Mouse (Mus musculus): ENCODE measurements around the gene Ruvbl1. TPM values are rescaled to one million over a fixed set of nuclear protein-coding genes. Genes with fewer than 3 reads are reported as not detected.

Gene Ruvbl1
- polyA plus RNA-seq (2012; rRNA removed): 64.3 and 73.5 TPM in 2 replicates

DNA sequence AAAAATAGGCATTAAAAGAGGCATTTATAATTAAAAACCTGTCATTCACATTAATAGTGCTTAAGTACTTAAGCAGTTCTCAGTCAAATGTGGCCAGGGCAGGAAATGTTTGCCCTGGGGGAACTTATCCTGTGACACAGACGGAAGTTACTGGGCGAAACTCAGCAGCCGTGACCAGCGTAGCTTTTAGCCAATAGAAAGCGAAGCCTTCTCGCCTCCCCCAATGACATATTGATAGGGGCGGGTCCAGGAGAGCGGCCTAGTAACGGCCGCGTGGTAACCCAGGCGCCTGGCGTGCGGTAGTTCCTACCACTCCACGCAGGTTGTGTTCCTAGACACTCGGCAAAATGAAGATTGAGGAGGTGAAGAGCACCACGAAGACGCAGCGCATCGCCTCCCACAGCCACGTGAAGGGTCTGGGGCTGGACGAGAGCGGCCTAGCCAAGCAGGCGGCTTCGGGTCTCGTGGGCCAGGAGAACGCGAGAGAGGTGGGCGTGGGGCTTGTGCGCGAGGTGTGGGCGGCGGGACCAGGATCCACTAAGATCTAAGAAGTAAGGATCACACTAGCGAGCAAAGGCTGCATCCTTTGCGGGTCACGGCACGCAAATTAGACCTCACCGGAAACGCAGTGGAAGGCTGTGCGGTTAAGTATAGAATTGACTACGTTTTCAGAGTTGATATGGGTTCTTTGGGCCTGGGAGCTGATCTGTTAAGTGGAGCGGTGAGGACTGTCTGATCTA, at the start of gene Ruvbl1:
Gene Ruvbl1 (plus strand): TSS at position 229 of the 740 bp plus-strand sequence.
- no peak for TF ChIP-seq CTCF (IDR thresholded peaks at IDR 0.05; ENCODE audit: borderline replicate concordance, extremely low read depth, insufficient read depth, insufficient read length)
- TF ChIP-seq POLR2A (IDR thresholded peaks at IDR 0.05; ENCODE audit: borderline replicate concordance, extremely low read depth, insufficient read depth, insufficient read length, poor library complexity, severe bottlenecking): peak; percentile 33; the same call in 1 of the 2 replicates

GRCm38 (mm10) chr6:88416130-88416758, 49.0 kb upstream of the Ruvbl1 start:
- no peak for TF ChIP-seq CTCF (IDR thresholded peaks at IDR 0.05; ENCODE audit: borderline replicate concordance, extremely low read depth, insufficient read depth, insufficient read length)
- TF ChIP-seq POLR2A (IDR thresholded peaks at IDR 0.05; ENCODE audit: borderline replicate concordance, extremely low read depth, insufficient read depth, insufficient read length, poor library complexity, severe bottlenecking): no peak
- DNase-seq (ENCODE audit: low read depth): peak; percentile 69

More for the DNA sequence above, at the start of gene Ruvbl1:
- DNase-seq (ENCODE audit: low read depth): peak; percentile 98

GRCm38 (mm10) chr6:88431202-88431601, 34.0 kb upstream of the Ruvbl1 start:
- DNase-seq (ENCODE audit: low read depth): peak; percentile 49
- TF ChIP-seq POLR2A (IDR thresholded peaks at IDR 0.05; ENCODE audit: borderline replicate concordance, extremely low read depth, insufficient read depth, insufficient read length, poor library complexity, severe bottlenecking): no peak
- TF ChIP-seq CTCF (IDR thresholded peaks at IDR 0.05; ENCODE audit: borderline replicate concordance, extremely low read depth, insufficient read depth, insufficient read length): peak; percentile 58; the same call in 1 of the 2 replicates

- TF ChIP-seq CTCF (IDR thresholded peaks at IDR 0.05; ENCODE audit: borderline replicate concordance, extremely low read depth, insufficient read depth, insufficient read length) (no peak), POLR2A (IDR thresholded peaks at IDR 0.05; ENCODE audit: borderline replicate concordance, extremely low read depth, insufficient read depth, insufficient read length, poor library complexity, severe bottlenecking) (no peak)
- DNase-seq (ENCODE audit: low read depth): no peak
These were observed 29.6 kb upstream of the Ruvbl1 start for GRCm38 (mm10) chr6:88435609-88436008.

DNA sequence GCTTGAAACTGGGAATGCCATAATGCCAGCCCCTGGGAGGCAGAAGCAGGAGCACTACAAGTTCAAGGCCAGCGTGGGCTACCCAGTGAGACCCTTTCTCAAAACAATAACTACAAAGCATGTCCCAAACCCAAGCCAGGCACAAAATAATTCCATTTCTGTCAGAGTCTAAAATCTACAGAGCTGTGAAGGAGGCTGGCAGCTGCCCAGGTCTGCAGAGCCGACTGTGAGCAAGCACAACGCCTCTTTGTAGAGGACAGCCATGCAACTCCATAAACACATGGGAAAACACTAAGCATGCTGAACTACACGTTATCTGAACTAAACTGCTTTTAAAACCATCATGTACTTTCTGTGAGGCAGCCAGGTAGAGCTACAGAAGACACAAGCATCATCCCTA, 26.2 kb upstream of the Ruvbl1 start:
- DNase-seq (ENCODE audit: low read depth): peak; percentile 48
- no peak for TF ChIP-seq POLR2A (IDR thresholded peaks at IDR 0.05; ENCODE audit: borderline replicate concordance, extremely low read depth, insufficient read depth, insufficient read length, poor library complexity, severe bottlenecking)
- TF ChIP-seq CTCF (IDR thresholded peaks at IDR 0.05; ENCODE audit: borderline replicate concordance, extremely low read depth, insufficient read depth, insufficient read length): no peak

- no peak for TF ChIP-seq CTCF (IDR thresholded peaks at IDR 0.05; ENCODE audit: borderline replicate concordance, extremely low read depth, insufficient read depth, insufficient read length)
- no peak for TF ChIP-seq POLR2A (IDR thresholded peaks at IDR 0.05; ENCODE audit: borderline replicate concordance, extremely low read depth, insufficient read depth, insufficient read length, poor library complexity, severe bottlenecking)
These were observed 22.7 kb upstream of the Ruvbl1 start for GRCm38 (mm10) chr6:88442551-88442950.

GRCm38 (mm10) chr6:88443446-88443845, 21.8 kb upstream of the Ruvbl1 start:
- DNase-seq (ENCODE audit: low read depth): no peak
- TF ChIP-seq POLR2A (IDR thresholded peaks at IDR 0.05; ENCODE audit: borderline replicate concordance, extremely low read depth, insufficient read depth, insufficient read length, poor library complexity, severe bottlenecking) (no peak), CTCF (IDR thresholded peaks at IDR 0.05; ENCODE audit: borderline replicate concordance, extremely low read depth, insufficient read depth, insufficient read length) (no peak)

More at GRCm38 (mm10) chr6:88442551-88442950, 22.7 kb upstream of the Ruvbl1 start:
- DNase-seq (ENCODE audit: low read depth): no peak

GRCm38 (mm10) chr6:88444076-88444750, 21.0 kb upstream of the Ruvbl1 start:
- DNase-seq (ENCODE audit: low read depth): no peak
- no peak for TF ChIP-seq POLR2A (IDR thresholded peaks at IDR 0.05; ENCODE audit: borderline replicate concordance, extremely low read depth, insufficient read depth, insufficient read length, poor library complexity, severe bottlenecking)
- TF ChIP-seq CTCF (IDR thresholded peaks at IDR 0.05; ENCODE audit: borderline replicate concordance, extremely low read depth, insufficient read depth, insufficient read length): no peak

GRCm38 (mm10) chr6:88445661-88446060, 19.5 kb upstream of the Ruvbl1 start:
- no peak for DNase-seq (ENCODE audit: low read depth)

GRCm38 (mm10) chr6:88446063-88447002, 18.9 kb upstream of the Ruvbl1 start, which contains the start of gene Eefsec:
Eefsec (minus strand) TSS chr6:88446539.
- DNase-seq (ENCODE audit: low read depth): peak; percentile 91
- TF ChIP-seq CTCF (IDR thresholded peaks at IDR 0.05; ENCODE audit: borderline replicate concordance, extremely low read depth, insufficient read depth, insufficient read length): no peak
- TF ChIP-seq POLR2A (IDR thresholded peaks at IDR 0.05; ENCODE audit: borderline replicate concordance, extremely low read depth, insufficient read depth, insufficient read length, poor library complexity, severe bottlenecking): peak; percentile 86

More at GRCm38 (mm10) chr6:88445661-88446060, 19.5 kb upstream of the Ruvbl1 start:
- TF ChIP-seq CTCF (IDR thresholded peaks at IDR 0.05; ENCODE audit: borderline replicate concordance, extremely low read depth, insufficient read depth, insufficient read length) (no peak), POLR2A (IDR thresholded peaks at IDR 0.05; ENCODE audit: borderline replicate concordance, extremely low read depth, insufficient read depth, insufficient read length, poor library complexity, severe bottlenecking) (no peak)
